Mouse (Mus musculus): ENCODE data around the gene 9130023H24Rik. TPM values are rescaled to one million over a fixed set of nuclear protein-coding genes. Genes with fewer than 3 reads are reported as not detected.

9130023H24Rik gene
- polyA plus RNA-seq, 1 experiment from 2014 or later: 12.9 TPM

DNA sequence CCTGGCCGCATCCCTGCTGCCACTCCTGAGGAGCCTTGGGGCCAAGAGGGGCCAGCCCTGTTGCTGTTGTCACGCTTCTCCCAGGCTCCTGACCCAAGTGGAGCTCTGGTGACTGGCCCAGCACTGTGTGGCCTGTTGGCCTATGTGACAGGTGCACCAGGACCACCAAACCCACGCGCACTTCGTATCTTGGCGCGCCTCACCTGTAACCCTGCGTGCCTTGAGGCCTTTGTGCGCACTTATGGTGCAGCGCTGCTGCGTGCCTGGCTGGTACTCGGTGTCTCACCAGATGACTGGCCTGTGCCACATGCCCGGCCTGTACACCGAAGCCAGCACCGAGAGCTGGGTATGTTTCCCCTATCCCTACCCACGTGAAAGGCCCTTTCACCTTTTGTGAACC, 4.5 kb upstream of the 9130023H24Rik start:
- DNase-seq (ENCODE audit: low spot score) (no peak), ATAC-seq (ENCODE audit: insufficient read depth, low FRiP score, low TSS enrichment) (no peak)
- H3K27ac ChIP-seq (ENCODE audit: low read depth, low read length): no peak overlapping the region
- peaks cover 8% of the 10 kb centered on the region for H3K36me3 ChIP-seq (ENCODE audit: control insufficient read depth, insufficient read depth, low read length)
- H3K27me3 ChIP-seq (ENCODE audit: control insufficient read depth, insufficient read depth, low read length): no peaks in the 10 kb centered on the region
- no peaks in the 10 kb centered on the region for H3K9me3 ChIP-seq (ENCODE audit: control insufficient read depth, low read length)
- no peak overlapping the region for H3K4me2 ChIP-seq (ENCODE audit: low read depth)
- 0 out of 2 replicates have a peak, but pooled peaks cover 3% of the 10 kb centered on the region for H3K4me1 ChIP-seq (ENCODE audit: control insufficient read depth, insufficient read depth, low read length)
- no peak overlapping the region for H3K4me3 ChIP-seq (ENCODE audit: low read depth, low read length)
- H3K9ac ChIP-seq (ENCODE audit: low read length): no peak overlapping the region
- WGBS: 96% methylated on average over 16 of the region's 16 CpGs

- Histone ChIP-seq H3K9ac (ENCODE audit: low read length) (no peak overlapping the region), H3K27ac (ENCODE audit: low read depth, low read length) (no peak overlapping the region), H3K4me1 (ENCODE audit: control insufficient read depth, insufficient read depth, low read length) (peaks cover 4% of the 10 kb centered on the region; the same call in 1 of the 2 replicates), H3K4me3 (ENCODE audit: low read depth, low read length) (no peak overlapping the region), H3K36me3 (ENCODE audit: control insufficient read depth, insufficient read depth, low read length) (peaks cover 8% of the 10 kb centered on the region), H3K27me3 (ENCODE audit: control insufficient read depth, insufficient read depth, low read length) (no peaks in the 10 kb centered on the region), H3K9me3 (ENCODE audit: control insufficient read depth, low read length) (no peaks in the 10 kb centered on the region), H3K4me2 (ENCODE audit: low read depth) (no peak overlapping the region)
- WGBS: 96% methylated on average over 27 of the region's 27 CpGs
- no peak for ATAC-seq (ENCODE audit: insufficient read depth, low FRiP score, low TSS enrichment)
- no peak for DNase-seq (ENCODE audit: low spot score)
Measured at GRCm38 (mm10) chr7:128240131-128240784, 2.4 kb upstream of the 9130023H24Rik start.

GRCm38 (mm10) chr7:128238991-128239390, 1.2 kb upstream of the 9130023H24Rik start:
- Histone ChIP-seq H3K4me2 (ENCODE audit: low read depth) (peak overlapping the region; percentile 52), H3K9ac (ENCODE audit: low read length) (no peak overlapping the region), H3K36me3 (ENCODE audit: control insufficient read depth, insufficient read depth, low read length) (peaks cover 6% of the 10 kb centered on the region), H3K9me3 (ENCODE audit: control insufficient read depth, low read length) (no peaks in the 10 kb centered on the region), H3K27me3 (ENCODE audit: control insufficient read depth, insufficient read depth, low read length) (no peaks in the 10 kb centered on the region), H3K27ac (ENCODE audit: low read depth, low read length) (no peak overlapping the region), H3K4me1 (ENCODE audit: control insufficient read depth, insufficient read depth, low read length) (peaks cover 4% of the 10 kb centered on the region; the same call in 1 of the 2 replicates), H3K4me3 (ENCODE audit: low read depth, low read length) (peak overlapping the region; percentile 53; the same call in 1 of the 2 replicates)
- WGBS: 30% methylated on average over 4 of the region's 4 CpGs
- DNase-seq (ENCODE audit: low spot score): no peak
- 0 out of 2 replicates have a peak, but pooled peaks have one; percentile 7 for ATAC-seq (ENCODE audit: insufficient read depth, low FRiP score, low TSS enrichment)

GRCm38 (mm10) chr7:128237593-128237926, 271 bp downstream of the 9130023H24Rik start:
- no peaks in the 10 kb centered on the region for H3K9me3 ChIP-seq (ENCODE audit: control insufficient read depth, low read length)
- under 1% methylated on average over 25 of the region's 25 CpGs for WGBS
- ATAC-seq (ENCODE audit: insufficient read depth, low FRiP score, low TSS enrichment): no peak; the same call in 1 of the 2 replicates

DNA sequence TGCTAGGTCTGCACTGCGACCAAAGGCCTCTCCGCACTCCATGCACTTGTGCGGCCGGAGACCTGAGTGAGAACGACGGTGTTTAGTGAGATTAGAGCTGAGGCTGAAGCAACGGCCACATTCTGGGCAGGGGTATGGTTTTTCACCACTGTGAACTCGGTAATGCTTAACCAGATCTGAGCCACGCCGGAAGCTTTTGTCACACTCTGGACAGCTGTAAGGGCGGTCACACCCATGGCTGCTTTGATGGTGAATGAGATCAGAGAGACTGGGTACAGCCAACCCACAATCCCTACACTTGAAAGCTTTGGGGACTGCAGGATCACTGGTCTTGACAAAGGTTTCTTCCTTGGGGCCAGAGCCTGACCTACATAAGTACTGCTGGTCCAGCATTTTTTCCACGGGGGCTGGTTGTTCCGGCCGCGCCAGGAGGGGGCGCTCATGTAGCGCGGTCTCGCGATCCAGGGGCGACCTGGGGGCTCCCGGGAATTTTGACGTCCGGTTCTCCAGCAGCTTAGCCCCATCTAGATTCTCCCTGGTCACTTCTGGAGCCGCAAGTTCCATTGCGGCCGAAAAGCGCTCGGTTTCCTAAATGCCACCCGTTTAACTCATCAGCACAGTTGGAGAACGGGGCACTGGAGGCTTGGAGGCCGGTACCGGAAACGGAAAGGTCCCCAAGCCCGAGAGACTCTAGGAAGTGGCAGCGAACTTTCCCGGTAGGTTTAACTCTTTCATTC, 807 bp downstream of the 9130023H24Rik start, which contains the start of gene Armc5:
Gene Armc5 (plus strand): TSS at position 487 of the 737 bp plus-strand sequence.
- ATAC-seq (ENCODE audit: insufficient read depth, low FRiP score, low TSS enrichment) (0 out of 2 replicates have a peak, but pooled peaks have one; percentile 14), DNase-seq (ENCODE audit: low spot score) (peak; percentile 88)
- Histone ChIP-seq H3K36me3 (ENCODE audit: control insufficient read depth, insufficient read depth, low read length) (peaks cover 6% of the 10 kb centered on the region), H3K27me3 (ENCODE audit: control insufficient read depth, insufficient read depth, low read length) (no peaks in the 10 kb centered on the region), H3K4me2 (ENCODE audit: low read depth) (peak within 1 kb of the TSS; percentile 92), H3K9ac (ENCODE audit: low read length) (peak within 1 kb of the TSS; percentile 76), H3K4me3 (ENCODE audit: low read depth, low read length) (peak within 1 kb of the TSS; percentile 53), H3K4me1 (ENCODE audit: control insufficient read depth, insufficient read depth, low read length) (peaks cover 4% of the 10 kb centered on the region; the same call in 1 of the 2 replicates), H3K9me3 (ENCODE audit: control insufficient read depth, low read length) (no peaks in the 10 kb centered on the region), H3K27ac (ENCODE audit: low read depth, low read length) (peak within 1 kb of the TSS; percentile 86)
- WGBS: 26% methylated on average over 37 of the region's 37 CpGs

More at GRCm38 (mm10) chr7:128237593-128237926, 271 bp downstream of the 9130023H24Rik start:
- no peak for DNase-seq (ENCODE audit: low spot score)
- Histone ChIP-seq H3K36me3 (ENCODE audit: control insufficient read depth, insufficient read depth, low read length) (peaks cover 6% of the 10 kb centered on the region), H3K9ac (ENCODE audit: low read length) (peak overlapping the region; percentile 76), H3K27ac (ENCODE audit: low read depth, low read length) (peak overlapping the region; percentile 71), H3K4me1 (ENCODE audit: control insufficient read depth, insufficient read depth, low read length) (peaks cover 4% of the 10 kb centered on the region; the same call in 1 of the 2 replicates), H3K27me3 (ENCODE audit: control insufficient read depth, insufficient read depth, low read length) (no peaks in the 10 kb centered on the region), H3K4me3 (ENCODE audit: low read depth, low read length) (peak overlapping the region; percentile 53), H3K4me2 (ENCODE audit: low read depth) (peak overlapping the region; percentile 92)

DNA sequence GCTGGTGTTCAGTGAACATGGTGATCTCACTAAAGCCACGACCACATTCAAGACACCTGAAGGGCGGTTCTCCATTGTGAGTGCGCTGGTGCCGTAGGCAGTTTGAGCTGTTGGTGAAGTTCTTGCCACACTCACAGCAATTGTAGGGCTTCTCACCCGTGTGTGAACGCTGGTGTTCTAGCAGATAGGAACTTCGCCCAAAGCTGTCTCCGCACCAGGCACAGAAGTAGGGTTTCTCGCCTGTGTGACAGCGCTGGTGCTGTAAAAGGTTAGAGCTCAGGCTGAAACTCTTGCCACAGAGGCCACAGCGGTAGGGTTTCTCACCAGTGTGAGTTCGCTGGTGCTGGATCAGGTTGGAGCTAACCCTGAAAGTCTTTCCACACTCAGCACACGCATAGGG, 1.4 kb downstream of the 9130023H24Rik start:
- Histone ChIP-seq H3K9ac (ENCODE audit: low read length) (peak overlapping the region; percentile 76; the same call in 1 of the 2 replicates), H3K36me3 (ENCODE audit: control insufficient read depth, insufficient read depth, low read length) (peaks cover 6% of the 10 kb centered on the region), H3K4me2 (ENCODE audit: low read depth) (0 out of 2 replicates have a peak overlapping the region, but pooled peaks have one; percentile 92), H3K9me3 (ENCODE audit: control insufficient read depth, low read length) (no peaks in the 10 kb centered on the region), H3K4me1 (ENCODE audit: control insufficient read depth, insufficient read depth, low read length) (peaks cover 4% of the 10 kb centered on the region; the same call in 1 of the 2 replicates), H3K4me3 (ENCODE audit: low read depth, low read length) (no peak overlapping the region; the same call in 1 of the 2 replicates), H3K27me3 (ENCODE audit: control insufficient read depth, insufficient read depth, low read length) (no peaks in the 10 kb centered on the region), H3K27ac (ENCODE audit: low read depth, low read length) (no peak overlapping the region)
- WGBS: 94% methylated on average over 13 of the region's 13 CpGs
- DNase-seq (ENCODE audit: low spot score) (no peak), ATAC-seq (ENCODE audit: insufficient read depth, low FRiP score, low TSS enrichment) (no peak)

GRCm38 (mm10) chr7:128235481-128235880, 2.4 kb downstream of the 9130023H24Rik start:
- H3K4me1 ChIP-seq (ENCODE audit: control insufficient read depth, insufficient read depth, low read length): peaks cover 4% of the 10 kb centered on the region; the same call in 1 of the 2 replicates

GRCm38 (mm10) chr7:128234796-128235195, 3.0 kb downstream of the 9130023H24Rik start:
- no peak overlapping the region for H3K4me2 ChIP-seq (ENCODE audit: low read depth)
- H3K36me3 ChIP-seq (ENCODE audit: control insufficient read depth, insufficient read depth, low read length): no peaks in the 10 kb centered on the region
- H3K27ac ChIP-seq (ENCODE audit: low read depth, low read length): no peak overlapping the region
- H3K4me3 ChIP-seq (ENCODE audit: low read depth, low read length): no peak overlapping the region
- ATAC-seq (ENCODE audit: insufficient read depth, low FRiP score, low TSS enrichment): no peak
- H3K9me3 ChIP-seq (ENCODE audit: control insufficient read depth, low read length): no peaks in the 10 kb centered on the region
- WGBS: 86% methylated on average over 2 of the region's 2 CpGs
- H3K9ac ChIP-seq (ENCODE audit: low read length): no peak overlapping the region
- no peak for DNase-seq (ENCODE audit: low spot score)
- no peaks in the 10 kb centered on the region for H3K27me3 ChIP-seq (ENCODE audit: control insufficient read depth, insufficient read depth, low read length)
- peaks cover 4% of the 10 kb centered on the region; the same call in 1 of the 2 replicates for H3K4me1 ChIP-seq (ENCODE audit: control insufficient read depth, insufficient read depth, low read length)

More at GRCm38 (mm10) chr7:128235481-128235880, 2.4 kb downstream of the 9130023H24Rik start:
- Histone ChIP-seq H3K4me2 (ENCODE audit: low read depth) (no peak overlapping the region), H3K9me3 (ENCODE audit: control insufficient read depth, low read length) (no peaks in the 10 kb centered on the region), H3K36me3 (ENCODE audit: control insufficient read depth, insufficient read depth, low read length) (peaks cover 3% of the 10 kb centered on the region), H3K27me3 (ENCODE audit: control insufficient read depth, insufficient read depth, low read length) (no peaks in the 10 kb centered on the region), H3K27ac (ENCODE audit: low read depth, low read length) (no peak overlapping the region), H3K9ac (ENCODE audit: low read length) (no peak overlapping the region), H3K4me3 (ENCODE audit: low read depth, low read length) (no peak overlapping the region)
- 93% methylated on average over 1 of the region's 1 CpGs for WGBS
- DNase-seq (ENCODE audit: low spot score) (no peak), ATAC-seq (ENCODE audit: insufficient read depth, low FRiP score, low TSS enrichment) (no peak)
